Mouse (Mus musculus): Measurements from ENCODE around the gene Shkbp1.

- TF ChIP-seq CTCF (IDR thresholded peaks at IDR 0.05; ENCODE audit: low read depth) (no peak), EP300 (IDR thresholded peaks at IDR 0.05; ENCODE audit: low read depth) (no peak)
These were observed 18.5 kb downstream of the Shkbp1 start, which contains the start of gene Ltbp4 for GRCm38 (mm10) chr7:27337175-27337853.
